Mouse (Mus musculus) heart, embryonic 10.5 days (tissue): ENCODE results near the gene Gm16429. TPM values are rescaled to one million over a fixed set of nuclear protein-coding genes. Genes with fewer than 3 reads are reported as not detected.
"Not testable (repeated sequence)": the region's sequence is repeated elsewhere in the genome, so short reads cannot be mapped to it uniquely, and the experiment has no call there.

Source experiments
- DNase-seq: peaks from one replicate; pipeline ENCODE4 v3.0.0-alpha.2; 2017; ENCODE audit warnings: low spot score
- H3K27ac ChIP-seq: fragments of 300-500 bp; sonication (generic); 2 replicates; pipeline ENCODE4 v1.5.1; 2016; ENCODE audit warnings: mild to moderate bottlenecking
- H3K27me3 ChIP-seq: fragments of 300-500 bp; sonication (generic); 2 replicates; pipeline ENCODE4 v1.6.1; 2016; ENCODE audit warnings: mild to moderate bottlenecking; ENCODE audit not compliant: poor library complexity, insufficient read depth, severe bottlenecking
- H3K36me3 ChIP-seq: fragments of 300-500 bp; sonication (generic); 2 replicates; pipeline ENCODE4 v1.6.1; 2016; ENCODE audit warnings: mild to moderate bottlenecking, moderate library complexity
- H3K4me1 ChIP-seq: fragments of 300-500 bp; sonication (generic); 2 replicates; pipeline ENCODE4 v1.6.1; 2016; ENCODE audit warnings: mild to moderate bottlenecking
- H3K4me3 ChIP-seq: fragments of 300-500 bp; sonication (generic); 2 replicates; pipeline ENCODE4 v1.5.1; 2016; ENCODE audit warnings: mild to moderate bottlenecking, moderate library complexity
- H3K9me3 ChIP-seq: fragments of 300-500 bp; sonication (generic); 2 replicates; pipeline ENCODE4 v1.6.1; 2016; ENCODE audit warnings: mild to moderate bottlenecking, moderate library complexity
- WGBS: fragments of 180-500 bp; shearing (Covaris S2); methylation state at CpG from one replicate; pipeline ENCODE4 v1.1.7; 2016; 5-methylcytosine and 5-hydroxymethylcytosine counted together
- polyA plus RNA-seq: library from polyadenylated mRNA; unstranded; fragments of >200 nt; fragmentation: Nextera tagmentation; extraction: Ambion mirVana; gene quantifications from 2 replicates; pipeline ENCODE4 v1.2.1, GENCODE M21; 2016

The Gm16429 gene
- not detected in 2 replicates for polyA plus RNA-seq

GRCm38 (mm10) chr5:93928952-93929351 is at the start of gene Gm16429:
Gene Gm16429, minus strand, starts transcription at chr5:93929052.
- not testable (repeated sequence) for H3K9me3 ChIP-seq, H3K4me1 ChIP-seq, H3K27me3 ChIP-seq, DNase-seq, H3K27ac ChIP-seq, H3K36me3 ChIP-seq, H3K4me3 ChIP-seq
- WGBS: no CpG with 5 or more reads among the region's 1 CpGs

Other genes with a start within 250 kb of the Gm16429 start
- gene Gm7792, start 85.3 kb downstream of the Gm16429 start, polyA plus RNA-seq: not detected in 2 replicates
- not detected in 2 replicates for gene BC061212, start 141.5 kb upstream of the Gm16429 start, polyA plus RNA-seq
- not detected in 2 replicates for gene Gm6351, start 147.3 kb upstream of the Gm16429 start, polyA plus RNA-seq